Mouse (Mus musculus) common myeloid progenitor, adult 5-6 weeks (primary cell): Measurements from ENCODE around the gene Dnase2a. TPM values are rescaled to one million over a fixed set of nuclear protein-coding genes. Genes with fewer than 3 reads are reported as not detected.

Source experiments
- ATAC-seq: replicated peaks from 2 replicates; pipeline ENCODE4 v1.8.0; 2016; ENCODE audit warnings: low read depth, mild to moderate bottlenecking, moderate TSS enrichment, inconsistent platforms; ENCODE audit not compliant: poor library complexity, severe bottlenecking
- total RNA-seq: library from RNA; stranded (forward); fragments of 200-1000, 187-1606 nt; gene quantifications from 2 replicates; pipeline ENCODE4 v1.2.3, GENCODE M21; 2017

Dnase2a gene
- 41.0 and 47.0 TPM in 2 replicates for total RNA-seq

DNA sequence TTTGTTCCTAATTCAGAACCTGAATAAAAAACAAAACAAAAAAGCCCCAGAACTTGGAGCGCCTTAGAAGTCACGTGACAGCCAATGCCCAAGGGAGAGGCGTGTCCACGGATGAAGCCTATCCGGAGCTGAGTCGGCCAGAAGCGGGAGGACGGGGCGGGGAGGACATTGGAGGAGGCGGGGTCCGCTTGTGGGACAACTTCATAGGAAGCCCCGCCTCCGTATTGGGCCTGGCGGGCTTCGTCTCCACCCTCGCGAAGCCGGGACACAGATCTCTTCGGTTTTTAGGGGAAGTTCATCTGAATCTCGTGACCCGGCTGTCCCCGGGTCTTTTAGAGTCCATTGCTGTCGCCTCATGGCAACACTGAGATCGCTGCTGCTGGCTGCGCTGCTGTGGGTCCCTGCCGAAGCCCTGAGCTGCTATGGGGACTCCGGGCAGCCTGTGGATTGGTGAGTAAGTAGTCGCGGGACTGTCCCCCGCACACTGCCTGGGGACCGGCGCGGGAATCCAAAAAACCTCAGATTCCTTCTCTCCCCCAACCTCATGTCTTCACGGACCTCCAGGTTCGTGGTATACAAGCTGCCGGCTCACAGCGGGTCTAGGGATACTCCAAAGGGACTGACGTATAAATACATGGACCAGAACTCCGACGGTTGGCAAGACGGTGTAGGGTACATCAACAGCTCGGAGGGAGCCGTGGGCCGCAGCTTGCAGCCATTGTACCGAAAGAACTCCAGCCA, at the start of gene Dnase2a:
Dnase2a (plus strand) TSS at position 140 of the 741 bp plus-strand sequence.
- ATAC-seq: peak; percentile 88

DNA sequence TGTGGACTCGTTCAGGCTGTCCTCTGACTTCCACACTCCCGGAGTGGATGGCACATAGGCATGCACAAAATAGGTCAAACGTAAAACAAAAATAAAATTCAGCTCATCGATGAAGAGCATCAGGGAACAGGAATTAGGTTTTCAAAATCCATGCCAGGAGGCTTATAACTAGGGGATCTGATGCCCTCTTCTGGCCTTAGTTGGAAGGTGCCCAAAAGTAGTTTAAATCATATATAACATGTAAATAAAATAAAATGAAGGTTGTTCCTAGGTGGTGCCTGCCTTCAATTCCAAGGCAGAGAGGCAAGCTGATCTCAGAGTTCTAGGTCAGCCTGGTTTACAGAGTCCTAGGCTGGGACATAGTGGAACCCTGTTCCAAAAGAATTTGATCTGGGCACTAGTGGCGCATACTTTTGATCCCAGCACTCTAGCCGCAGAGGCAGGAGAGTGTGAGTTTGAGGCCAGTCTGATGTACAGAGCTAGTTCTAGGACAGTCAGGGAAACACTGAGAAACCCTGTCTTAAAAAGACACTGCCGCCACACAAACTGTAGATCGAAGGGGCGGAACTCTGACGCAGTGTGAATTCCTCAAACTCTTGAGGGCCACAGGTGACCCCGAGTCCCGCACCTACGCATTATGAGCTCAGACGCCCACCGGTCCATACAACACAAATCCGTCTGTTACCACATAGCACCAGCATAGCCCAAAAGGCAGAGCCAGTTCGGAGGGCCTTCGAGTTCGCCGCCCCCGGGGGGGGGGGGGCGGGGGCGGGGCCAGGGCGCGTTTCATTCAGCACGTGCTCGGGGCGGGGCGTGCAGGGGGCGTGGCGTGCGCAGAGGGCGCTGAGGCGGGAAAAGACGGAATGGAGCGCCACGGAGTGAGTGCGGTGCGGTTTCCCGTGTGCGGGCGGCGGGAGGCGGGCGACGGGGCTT, 36.7 kb upstream of the Dnase2a start, which contains the start of gene Syce2:
Syce2 (plus strand) TSS at position 736 of the 933 bp plus-strand sequence.
- ATAC-seq: peak; percentile 70

DNA sequence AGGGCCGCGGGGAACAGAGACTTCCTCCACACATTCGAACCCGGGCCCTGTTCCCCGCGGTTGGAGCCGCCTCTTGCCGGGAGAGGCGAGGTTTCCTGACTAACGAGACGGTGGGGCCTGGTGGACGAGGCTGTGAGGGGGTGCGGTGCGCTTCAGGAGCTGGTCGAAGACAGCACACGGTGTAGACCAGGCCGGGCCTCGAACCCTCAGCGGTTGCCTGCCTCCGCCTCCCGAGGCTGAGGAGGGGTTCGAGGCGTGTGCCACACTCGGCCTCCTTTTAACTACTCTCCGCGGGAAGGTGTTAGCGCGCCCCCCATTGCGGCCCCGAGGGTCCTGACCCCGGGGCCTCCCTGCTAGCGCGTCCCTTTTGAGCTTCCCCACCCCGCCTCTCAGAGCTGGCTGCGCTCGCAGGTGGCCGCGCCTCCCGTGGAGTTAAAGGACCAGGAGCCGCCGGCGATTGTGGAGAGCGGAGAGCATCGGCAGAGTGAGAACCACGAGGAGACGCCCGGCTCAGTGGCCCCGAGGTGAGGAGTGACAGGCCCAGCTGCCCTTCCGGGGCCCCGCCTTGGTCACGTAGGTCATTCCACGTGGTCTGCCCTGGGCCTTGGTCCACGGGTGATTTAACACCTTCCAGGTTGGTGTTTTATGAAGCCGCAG, 35.9 kb upstream of the Dnase2a start:
- ATAC-seq: peak; percentile 22

DNA sequence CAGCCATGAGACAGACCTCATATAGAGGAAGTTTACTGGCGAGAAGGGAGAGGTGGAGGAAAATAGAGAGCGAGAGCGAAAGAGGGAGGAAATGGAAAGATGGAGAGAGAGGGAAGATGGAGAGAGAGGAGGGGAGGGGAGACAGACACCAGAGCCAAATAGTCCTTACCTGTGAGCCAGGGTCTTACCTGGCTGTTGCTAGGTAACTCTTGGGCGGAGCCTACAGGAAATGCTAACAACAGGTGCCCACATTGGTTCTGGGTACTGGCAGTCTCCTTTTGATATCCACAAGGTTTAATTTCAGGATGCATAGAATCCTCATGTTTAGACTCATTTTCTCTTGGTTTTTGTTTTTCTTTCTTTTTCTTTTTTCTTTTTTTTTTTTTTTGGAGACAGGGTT, 35.3 kb upstream of the Dnase2a start:
- ATAC-seq: no peak

DNA sequence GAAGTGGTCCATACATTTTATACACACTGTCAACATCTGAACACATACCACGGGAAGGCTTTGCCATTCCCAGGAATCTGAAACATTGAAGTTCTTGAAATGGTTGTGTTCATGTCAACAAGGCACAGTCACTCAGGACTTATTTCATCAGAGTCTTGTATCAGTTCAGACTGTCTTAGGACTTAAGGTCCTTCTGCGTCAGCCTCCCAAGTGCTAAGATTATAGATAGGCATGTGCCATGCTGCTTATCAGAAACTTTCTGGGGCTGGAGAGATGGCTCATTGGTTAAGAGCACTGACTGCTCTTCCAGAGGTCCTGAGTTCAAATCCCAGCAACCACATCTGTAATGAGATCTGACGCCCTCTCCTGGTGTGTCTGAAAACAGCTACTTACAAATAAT, 34.0 kb upstream of the Dnase2a start:
- no peak for ATAC-seq

DNA sequence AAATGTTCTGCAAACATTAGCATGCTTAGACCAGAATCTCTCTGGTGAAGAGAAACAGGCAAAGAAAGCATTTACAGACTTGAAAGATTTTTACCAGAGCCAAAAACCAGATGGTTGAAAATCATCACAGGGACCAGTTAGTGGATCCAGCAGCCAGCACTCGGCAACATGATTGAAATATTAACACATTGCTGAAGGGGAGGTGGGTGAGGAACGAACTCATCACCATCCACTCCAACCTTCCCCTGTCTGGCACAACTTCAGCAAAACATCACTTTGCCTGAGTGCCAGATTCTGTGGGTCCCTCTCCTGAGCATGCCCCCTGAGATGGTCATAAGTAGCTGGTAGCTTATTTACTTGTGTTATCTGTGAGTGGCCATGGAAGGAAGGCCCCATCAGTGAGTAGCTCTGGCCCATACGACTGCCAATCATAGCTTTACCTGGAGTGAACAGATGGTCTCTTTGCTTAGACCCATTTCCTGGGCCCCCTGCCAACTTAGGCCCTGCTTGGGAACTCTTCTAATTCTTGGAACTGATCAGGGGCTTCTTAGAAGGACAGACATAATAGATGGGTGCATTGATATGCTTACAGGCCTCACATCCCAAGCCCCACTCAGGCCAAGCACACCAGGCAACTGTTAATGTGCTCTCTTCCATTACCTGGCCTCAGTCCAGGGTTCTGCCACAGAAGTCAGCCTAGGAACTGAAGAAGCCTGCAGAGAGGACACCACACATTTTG, 30.9 kb upstream of the Dnase2a start:
- ATAC-seq: no peak

DNA sequence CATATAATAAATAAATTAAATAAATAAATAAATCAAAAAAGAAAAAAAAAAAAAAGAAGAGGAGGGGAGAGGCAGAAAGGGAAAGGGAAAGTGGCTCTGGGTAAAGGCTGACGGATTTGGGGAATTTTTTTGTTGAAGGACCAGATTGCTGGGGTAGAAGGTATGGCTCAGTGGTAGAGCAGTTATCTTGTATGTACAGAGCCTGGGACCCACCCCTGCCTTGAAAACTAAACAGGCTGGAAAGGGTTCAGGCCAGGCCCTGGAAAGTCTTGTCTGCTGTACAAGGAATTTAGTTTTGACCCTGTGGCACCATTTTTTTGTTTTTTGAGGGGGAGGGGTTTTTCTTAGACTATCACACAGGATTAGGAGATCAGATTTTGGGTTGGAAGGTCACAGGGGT, 29.4 kb upstream of the Dnase2a start:
- ATAC-seq: no peak

DNA sequence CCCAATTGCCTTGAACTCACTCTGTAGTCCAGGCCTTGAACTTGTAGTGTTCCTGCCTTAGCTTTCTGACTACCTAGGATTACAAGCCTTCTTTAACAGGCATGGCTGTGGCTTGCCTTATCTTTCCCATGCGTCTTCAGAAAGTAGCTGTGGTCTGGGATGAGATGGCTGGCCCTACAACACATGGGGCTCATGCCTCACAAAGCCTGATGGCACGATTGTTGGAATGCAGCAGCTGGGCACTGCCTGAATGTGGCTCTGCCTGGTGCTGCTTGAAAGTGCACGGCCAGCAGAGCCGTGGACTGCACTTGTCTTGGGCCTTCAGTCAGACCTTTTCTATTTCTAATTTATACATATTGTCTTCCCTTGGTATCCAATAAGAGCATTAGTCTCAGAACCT, 23.6 kb upstream of the Dnase2a start:
- ATAC-seq: 0 out of 2 replicates have a peak, but pooled peaks have one; percentile 39

DNA sequence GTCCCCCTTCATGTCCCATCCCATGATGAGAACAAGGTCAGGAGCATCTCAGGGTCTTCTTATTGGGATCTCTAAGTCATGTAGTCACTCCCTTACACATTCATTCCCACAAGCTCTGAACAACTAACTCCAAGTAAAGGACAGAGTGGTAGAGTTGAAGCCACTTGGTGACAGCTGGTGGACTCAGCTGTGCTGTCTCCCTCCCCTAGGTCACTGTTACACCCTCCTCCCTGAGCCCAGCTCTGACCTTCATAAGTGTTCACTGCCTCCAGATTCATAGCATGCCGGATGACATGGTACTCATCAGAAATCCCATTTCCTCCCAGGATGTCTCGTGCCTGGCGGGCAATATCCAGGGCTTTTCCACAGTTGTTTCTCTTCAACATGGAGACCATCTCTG, 20.1 kb upstream of the Dnase2a start:
- no peak for ATAC-seq

DNA sequence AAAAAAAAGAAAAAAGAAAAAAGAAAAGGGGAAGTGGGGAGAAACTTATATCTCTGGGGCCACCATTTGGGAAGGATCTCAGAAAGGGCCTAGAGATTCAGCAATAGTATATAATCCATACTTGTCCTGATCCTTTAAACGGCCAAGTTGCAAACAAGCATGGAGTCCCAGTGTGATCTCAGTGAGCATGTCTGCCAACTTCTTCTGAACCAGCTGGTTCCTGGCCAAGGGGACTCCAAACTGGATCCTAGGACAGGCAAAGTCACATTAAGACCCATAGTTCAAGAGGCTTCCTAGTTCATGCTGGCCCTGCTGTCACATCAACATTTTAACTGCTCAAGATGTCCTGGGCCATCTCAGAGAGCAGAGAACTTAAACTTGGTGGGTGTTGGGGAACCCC, 19.2 kb upstream of the Dnase2a start:
- no peak for ATAC-seq

DNA sequence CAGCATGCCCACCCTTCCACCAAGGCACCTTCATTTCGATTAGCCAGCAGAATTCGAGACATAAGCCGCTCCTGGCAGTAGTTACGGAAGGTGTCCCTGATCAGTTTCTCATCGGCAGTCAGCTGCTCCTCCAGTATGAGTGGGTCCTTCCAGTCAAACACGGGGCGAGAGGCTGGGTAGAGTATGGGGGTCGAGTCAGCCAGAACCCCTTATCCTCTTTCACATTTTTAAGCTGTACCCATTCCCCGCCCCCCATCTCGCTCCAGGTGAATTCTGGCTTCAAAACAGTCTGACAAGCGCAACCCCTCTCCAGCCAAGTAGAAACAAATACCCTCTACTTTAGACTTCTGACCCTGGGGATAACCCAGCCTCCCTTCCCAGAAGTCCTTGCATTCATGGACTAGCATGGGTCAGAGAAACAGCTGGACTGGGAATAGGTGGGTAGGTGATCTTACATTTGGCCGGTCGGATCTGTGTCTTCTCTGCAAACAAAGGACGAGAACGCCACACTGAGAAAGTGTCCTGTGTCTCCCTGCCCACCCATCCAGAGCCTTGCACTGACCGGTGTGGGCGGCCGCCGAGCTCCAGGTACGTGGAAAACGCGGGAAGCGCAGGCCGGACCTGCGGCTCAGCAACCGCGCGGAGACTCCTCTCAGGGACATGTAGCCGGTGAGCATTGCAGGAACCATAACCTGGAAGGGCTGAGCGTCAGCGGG, 15.2 kb upstream of the Dnase2a start:
- no peak for ATAC-seq

DNA sequence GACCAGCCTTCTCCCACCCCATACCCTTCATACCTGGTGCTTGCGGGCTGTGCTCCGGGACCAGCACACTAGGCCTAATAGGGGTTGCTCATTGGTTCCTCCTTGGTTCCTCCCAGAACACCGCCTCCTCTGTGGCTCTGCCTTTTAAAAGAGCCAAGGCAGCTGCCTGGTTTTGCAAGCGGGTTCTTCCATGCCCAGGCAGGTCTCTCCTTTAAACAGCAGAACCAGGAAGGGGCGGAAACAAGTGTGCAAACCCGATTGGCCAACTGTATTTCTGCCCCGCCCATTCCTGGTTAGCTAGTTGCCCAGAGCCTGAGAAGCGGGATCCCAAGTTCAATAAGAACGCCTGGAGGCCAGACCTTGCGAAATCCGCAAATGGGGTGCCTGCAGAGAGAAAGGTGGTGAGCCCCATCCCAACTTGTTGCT, 14.6 kb upstream of the Dnase2a start, which contains the start of gene Gcdh:
Gcdh (minus strand) TSS at position 213 of the 426 bp plus-strand sequence.
- peak; percentile 99 for ATAC-seq

DNA sequence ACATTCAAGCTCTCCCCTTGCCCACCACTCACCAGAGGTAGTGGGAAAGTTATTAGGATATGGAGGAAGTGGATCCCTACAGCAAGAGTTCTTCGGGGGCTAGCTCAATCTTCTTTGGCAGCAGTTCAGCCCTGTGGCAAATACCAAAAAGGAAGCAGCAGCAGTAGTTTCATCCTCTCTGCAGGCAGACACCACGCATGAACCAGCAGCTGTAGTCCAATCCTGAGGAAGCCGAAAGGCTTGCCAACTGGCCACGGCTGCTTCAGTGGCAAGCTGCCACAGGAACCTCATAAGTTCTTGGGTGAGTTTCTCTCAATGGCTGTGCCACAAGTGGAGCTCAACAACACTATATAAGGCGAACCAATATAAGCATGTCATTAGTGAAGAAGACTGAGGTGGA, 12.4 kb upstream of the Dnase2a start:
- ATAC-seq: no peak

DNA sequence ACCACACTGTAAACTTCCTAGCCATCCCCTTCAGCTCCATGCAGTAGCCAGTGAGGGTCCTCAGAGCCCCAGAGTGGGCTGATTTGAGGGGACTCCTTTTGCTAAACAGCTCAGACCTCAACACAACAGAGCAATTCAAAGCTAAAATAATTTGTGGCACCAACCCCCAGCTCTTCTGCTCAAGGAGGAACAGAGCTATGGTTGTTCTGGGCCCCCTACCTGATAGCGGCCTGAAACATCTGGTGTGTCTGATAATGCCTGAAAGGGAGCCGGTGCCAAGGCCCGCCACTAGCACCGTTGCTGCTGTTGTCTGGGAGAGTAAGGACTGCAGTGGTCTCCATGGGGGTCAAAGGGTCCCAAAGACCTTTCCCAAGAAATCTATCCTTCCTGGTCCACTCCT, 7.3 kb upstream of the Dnase2a start:
- peak; percentile 54 for ATAC-seq

DNA sequence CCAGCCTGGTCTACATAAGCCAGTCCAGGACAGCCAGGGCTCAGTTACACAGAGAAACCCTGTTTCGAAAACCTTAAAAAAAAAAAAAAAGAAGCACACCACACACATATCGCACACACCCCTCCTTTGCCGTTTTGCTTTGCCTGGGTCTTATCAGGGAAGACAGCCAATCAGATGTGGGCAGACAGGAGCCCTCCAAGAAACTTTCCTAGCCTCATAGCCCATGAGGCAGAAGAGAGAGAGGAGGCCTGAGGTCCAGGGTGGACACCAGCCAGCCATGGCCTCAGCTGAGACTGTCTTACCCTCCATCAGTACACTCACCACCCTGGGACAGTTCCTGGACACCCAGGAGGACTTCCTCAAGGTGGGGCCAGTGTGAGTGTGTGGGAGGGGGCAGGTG, 6.6 kb upstream of the Dnase2a start, which contains the start of gene Klf1:
Klf1 (plus strand) TSS at position 177 of the 400 bp plus-strand sequence.
- ATAC-seq: peak; percentile 44

DNA sequence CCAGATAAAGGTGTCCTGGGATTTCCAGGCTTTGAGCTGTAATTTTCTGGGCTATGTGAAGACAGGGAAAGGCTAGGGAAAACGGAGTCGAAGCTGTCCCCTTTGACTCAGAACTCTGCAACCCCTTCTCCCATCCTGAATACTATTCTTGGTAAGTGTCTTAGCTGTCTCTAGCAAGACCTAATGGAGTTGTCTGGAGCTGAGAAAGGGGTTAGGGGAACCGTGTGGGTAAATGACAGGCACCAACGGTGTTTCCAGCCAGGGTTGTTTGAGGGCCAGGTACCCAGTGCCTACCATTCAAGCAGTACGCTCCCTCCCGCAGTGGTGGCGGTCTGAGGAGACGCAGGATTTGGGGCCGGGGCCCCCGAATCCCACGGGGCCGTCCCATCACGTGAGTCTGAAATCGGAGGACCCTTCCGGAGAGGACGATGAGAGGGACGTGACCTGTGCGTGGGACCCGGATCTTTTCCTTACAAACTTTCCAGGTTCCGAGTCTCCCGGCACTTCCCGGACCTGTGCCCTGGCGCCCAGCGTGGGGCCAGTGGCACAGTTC, 5.9 kb upstream of the Dnase2a start:
- ATAC-seq: no peak

DNA sequence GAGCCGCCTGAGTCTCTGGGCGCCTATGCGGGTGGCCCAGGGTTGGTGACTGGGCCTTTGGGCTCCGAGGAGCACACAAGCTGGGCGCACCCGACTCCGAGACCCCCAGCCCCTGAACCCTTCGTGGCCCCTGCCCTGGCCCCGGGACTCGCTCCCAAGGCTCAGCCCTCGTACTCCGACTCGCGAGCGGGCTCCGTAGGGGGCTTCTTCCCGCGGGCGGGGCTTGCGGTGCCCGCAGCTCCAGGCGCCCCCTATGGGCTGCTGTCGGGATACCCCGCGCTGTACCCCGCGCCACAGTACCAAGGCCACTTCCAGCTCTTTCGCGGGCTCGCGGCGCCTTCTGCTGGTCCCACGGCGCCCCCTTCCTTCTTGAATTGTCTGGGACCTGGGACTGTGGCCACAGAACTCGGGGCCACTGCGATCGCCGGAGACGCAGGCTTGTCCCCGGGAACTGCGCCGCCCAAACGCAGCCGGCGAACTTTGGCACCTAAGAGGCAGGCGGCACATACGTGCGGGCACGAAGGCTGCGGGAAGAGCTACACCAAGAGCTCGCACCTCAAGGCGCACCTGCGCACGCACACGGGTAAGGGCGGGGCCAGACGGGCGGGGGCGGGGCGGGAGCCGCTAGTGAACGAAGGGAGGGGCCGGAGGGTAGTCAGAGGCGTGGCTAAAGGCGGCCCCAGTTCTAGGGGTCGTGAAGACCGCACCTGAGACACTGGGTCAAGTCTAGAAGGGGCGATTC, 5.3 kb upstream of the Dnase2a start:
- ATAC-seq: peak; percentile 79

DNA sequence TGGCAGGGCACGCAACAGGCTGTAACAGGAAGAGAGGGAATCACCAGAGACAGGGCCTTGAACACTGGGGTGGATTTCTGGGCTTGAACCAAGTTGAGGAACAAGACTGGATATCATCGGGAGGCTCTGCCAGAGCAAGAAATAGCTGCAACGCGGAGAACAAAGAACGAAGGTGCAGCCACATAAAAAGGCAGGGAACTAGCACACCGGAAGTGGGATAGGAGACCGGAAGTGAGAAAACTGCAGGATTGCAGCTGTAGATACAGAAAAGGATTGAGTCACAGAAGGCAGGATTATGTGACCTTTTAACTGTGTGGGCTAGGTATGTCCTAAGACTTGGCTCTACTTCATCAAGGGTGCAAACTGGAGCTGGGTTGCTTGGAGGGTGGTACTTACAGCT, 4.0 kb upstream of the Dnase2a start:
- no peak for ATAC-seq
